Mouse (Mus musculus) heart, embryonic 13.5 days (tissue): ENCODE data around the gene Gm10681. TPM values are rescaled to one million over a fixed set of nuclear protein-coding genes. Genes with fewer than 3 reads are reported as not detected.

Experiments
- polyA plus RNA-seq: library from polyadenylated mRNA; unstranded; fragments of >200 nt; fragmentation: Nextera tagmentation; extraction: Ambion mirVana; gene quantifications from 2 replicates; pipeline ENCODE4 v1.2.1, GENCODE M21; 2015

Gene Gm10681
- polyA plus RNA-seq, 1 experiment from 2014 or later = not detected

Other genes starting within 250 kb of the Gm10681 start
- 102 and 110 TPM in 2 replicates for gene Phgdh, start 248.8 kb downstream of the Gm10681 start, polyA plus RNA-seq
- 7.3 and 8.3 TPM in 2 replicates for gene Zfp697, start 206.3 kb downstream of the Gm10681 start, polyA plus RNA-seq
- gene Gm4450, start 131.7 kb downstream of the Gm10681 start, polyA plus RNA-seq = not detected in 2 replicates
- not detected in 2 replicates for gene Hsd3b4, start 78.3 kb downstream of the Gm10681 start, polyA plus RNA-seq
- not detected in 2 replicates for gene Hsd3b5, start 41.4 kb upstream of the Gm10681 start, polyA plus RNA-seq
- 0.05 TPM in 1 of 2 replicates, not detected in the other for gene Hsd3b2, start 135.7 kb upstream of the Gm10681 start, polyA plus RNA-seq
- not detected in 2 replicates for gene Hsd3b3, start 174.3 kb upstream of the Gm10681 start, polyA plus RNA-seq
- 63.0 and 122 TPM in 2 replicates for gene Hsd3b6, start 225.6 kb upstream of the Gm10681 start, polyA plus RNA-seq